Mouse (Mus musculus): ENCODE data around the gene Rps10.

The Rps10 gene

GRCm38 (mm10) chr17:27636132-27637020, at the start of gene Rps10:
Rps10 (minus strand) TSS chr17:27636669.
- no peak for DNase-seq (ENCODE audit: low spot score)

- no peak for DNase-seq (ENCODE audit: low spot score)
These were observed 49.1 kb upstream of the Rps10 start for GRCm38 (mm10) chr17:27685550-27685913.

GRCm38 (mm10) chr17:27684886-27685549, 48.5 kb upstream of the Rps10 start:
- DNase-seq (ENCODE audit: low spot score), result no peak

GRCm38 (mm10) chr17:27678924-27679813, 42.7 kb upstream of the Rps10 start:
- DNase-seq (ENCODE audit: low spot score), result no peak

GRCm38 (mm10) chr17:27677756-27678155, 41.3 kb upstream of the Rps10 start:
- DNase-seq (ENCODE audit: low spot score), result no peak

- DNase-seq (ENCODE audit: low spot score), result no peak
These were observed 39.8 kb upstream of the Rps10 start for GRCm38 (mm10) chr17:27676270-27676669.

- DNase-seq (ENCODE audit: low spot score), result no peak
These were observed 39.0 kb upstream of the Rps10 start for GRCm38 (mm10) chr17:27675453-27675852.

GRCm38 (mm10) chr17:27673945-27674344, 37.5 kb upstream of the Rps10 start:
- no peak for DNase-seq (ENCODE audit: low spot score)

GRCm38 (mm10) chr17:27671720-27672119, 35.3 kb upstream of the Rps10 start:
- DNase-seq (ENCODE audit: low spot score), result no peak

GRCm38 (mm10) chr17:27658767-27659166, 22.3 kb upstream of the Rps10 start:
- DNase-seq (ENCODE audit: low spot score), result no peak

- DNase-seq (ENCODE audit: low spot score), result no peak
These were observed 20.7 kb upstream of the Rps10 start for GRCm38 (mm10) chr17:27657123-27657522.

- DNase-seq (ENCODE audit: low spot score), result no peak
These were observed 19.9 kb upstream of the Rps10 start for GRCm38 (mm10) chr17:27656414-27656813.

GRCm38 (mm10) chr17:27656011-27656399, 19.5 kb upstream of the Rps10 start:
- DNase-seq (ENCODE audit: low spot score), result no peak

GRCm38 (mm10) chr17:27655089-27656010, 18.9 kb upstream of the Rps10 start, which contains the start of gene Pacsin1:
Pacsin1 (plus strand) TSS chr17:27655509.
- DNase-seq (ENCODE audit: low spot score), result no peak

GRCm38 (mm10) chr17:27653253-27653959, 16.9 kb upstream of the Rps10 start:
- no peak for DNase-seq (ENCODE audit: low spot score)

GRCm38 (mm10) chr17:27652046-27652790, 15.7 kb upstream of the Rps10 start:
- no peak for DNase-seq (ENCODE audit: low spot score)

GRCm38 (mm10) chr17:27650586-27650985, 14.1 kb upstream of the Rps10 start:
- DNase-seq (ENCODE audit: low spot score), result no peak

GRCm38 (mm10) chr17:27650160-27650559, 13.7 kb upstream of the Rps10 start:
- DNase-seq (ENCODE audit: low spot score), result no peak

GRCm38 (mm10) chr17:27645807-27646206, 9.3 kb upstream of the Rps10 start:
- DNase-seq (ENCODE audit: low spot score), result no peak

GRCm38 (mm10) chr17:27644572-27644971, 8.1 kb upstream of the Rps10 start:
- DNase-seq (ENCODE audit: low spot score), result no peak

Measured in layer of hippocampus, adult 9-10 months (tissue).